Mouse (Mus musculus) limb, embryonic 14.5 days (tissue): ENCODE data around the gene Ttc27. TPM values are rescaled to one million over a fixed set of nuclear protein-coding genes. Genes with fewer than 3 reads are reported as not detected.
A peak's percentile ranks its signal among the peaks of the same experiment; 100 is the strongest.

Experiments
- ATAC-seq: fragments of 200-750 bp; cut with Nextera tagmentation; 2 replicates; pipeline ENCODE4 v1.8.0; 2017; ENCODE audit warnings: low read depth, moderate number of reproducible peaks, moderate TSS enrichment; ENCODE audit not compliant: low FRiP score
- DNase-seq: peaks from one replicate; pipeline ENCODE4 v3.0.0-alpha.2; 2015; ENCODE audit warnings: low spot score
- H3K27ac ChIP-seq: fragments of 300-500 bp; sonication (generic); replicated peaks from 2 replicates; pipeline ENCODE4 v1.5.1; 2014; ENCODE audit warnings: low read depth, mild to moderate bottlenecking, low read length, moderate library complexity, mixed read lengths
- H3K27me3 ChIP-seq: fragments of 300-500 bp; sonication (generic); 2 replicates; pipeline ENCODE4 v1.6.1; 2014; ENCODE audit warnings: low read length, mixed read lengths; ENCODE audit not compliant: control insufficient read depth, insufficient read depth
- H3K36me3 ChIP-seq: fragments of 300-500 bp; sonication (generic); 2 replicates; pipeline ENCODE4 v1.6.1; 2014; ENCODE audit warnings: mild to moderate bottlenecking, low read length, moderate library complexity, mixed read lengths; ENCODE audit not compliant: control insufficient read depth, insufficient read depth
- H3K4me1 ChIP-seq: fragments of 300-500 bp; sonication (generic); 2 replicates; pipeline ENCODE4 v1.6.1; 2014; ENCODE audit warnings: antibody characterized with exemption, low read length, mixed read lengths; ENCODE audit not compliant: control insufficient read depth, insufficient read depth
- H3K4me2 ChIP-seq: fragments of 300-500 bp; sonication (generic); replicated peaks from 2 replicates; pipeline ENCODE4 v1.6.1; 2014; ENCODE audit warnings: low read depth, mild to moderate bottlenecking, low read length, moderate library complexity; ENCODE audit not compliant: severe bottlenecking
- H3K4me3 ChIP-seq: fragments of 300-500 bp; sonication (generic); replicated peaks from 2 replicates; pipeline ENCODE4 v1.5.1; 2014; ENCODE audit warnings: low read length
- H3K9ac ChIP-seq: fragments of 300-500 bp; sonication (generic); 2 replicates; pipeline ENCODE4 v1.6.1; 2014; ENCODE audit warnings: mild to moderate bottlenecking, low read depth, low read length, moderate library complexity; ENCODE audit not compliant: severe bottlenecking
- H3K9me3 ChIP-seq: fragments of 300-500 bp; sonication (generic); 2 replicates; pipeline ENCODE4 v1.6.1; 2016; ENCODE audit warnings: low read length; ENCODE audit not compliant: control insufficient read depth
- POLR2A ChIP-seq: fragments of 200-500 bp; IDR thresholded peaks from 2 replicates; pipeline ENCODE4 v1.8.0; 2012; ENCODE audit warnings: inconsistent platforms, mild to moderate bottlenecking, moderate library complexity, borderline replicate concordance; ENCODE audit not compliant: insufficient read depth, insufficient read length; ENCODE audit errors: extremely low read depth
- WGBS: fragments of 180-500 bp; shearing (Covaris S2); extraction: QIAGEN DNeasy Blood & Tissue Kit; methylation state at CpG from one replicate; pipeline ENCODE4 v1.1.7; 2014; 5-methylcytosine and 5-hydroxymethylcytosine counted together
- polyA plus RNA-seq, 2 experiments: library from polyadenylated mRNA; depleted of rRNA in 1 of 2; stranded (reverse) in 1 of 2; unstranded in 1 of 2; fragments of >200 nt; fragmentation: Nextera tagmentation in 1 of 2; extraction: Ambion mirVana in 1 of 2; gene quantifications; 2 replicates each; pipeline versions ENCODE4 v1.2.1 to v1.2.3; 2012 to 2014

The Ttc27 gene
- 11.7 and 17.5 TPM in 2 replicates for polyA plus RNA-seq (2012; rRNA removed)
- polyA plus RNA-seq (2014; fragmentation: Nextera tagmentation; extraction: Ambion mirVana), result 23.3 and 24.4 TPM in 2 replicates

- Histone ChIP-seq H3K9ac (peak within 1 kb of the TSS; percentile 60), H3K27me3 (no peaks in the 10 kb centered on the region), H3K4me3 (peak within 1 kb of the TSS; percentile 63), H3K27ac (peak within 1 kb of the TSS; percentile 49), H3K4me2 (peak within 1 kb of the TSS; percentile 69), H3K4me1 (peaks cover 4% of the 10 kb centered on the region; the same call in 1 of the 2 replicates), H3K9me3 (no peaks in the 10 kb centered on the region), H3K36me3 (peaks cover 20% of the 10 kb centered on the region)
- ATAC-seq, result peak; percentile 94
- peak; percentile 99 for DNase-seq
- TF ChIP-seq POLR2A, result no peak
- under 1% methylated on average over 31 of the region's 31 CpGs for WGBS
Observed at GRCm38 (mm10) chr17:74717618-74718151, at the start of gene Ttc27. Gene Ttc27, plus strand, starts transcription at chr17:74717732.

GRCm38 (mm10) chr17:74668010-74668409, 49.5 kb upstream of the Ttc27 start:
- H3K9ac ChIP-seq, result no peak overlapping the region
- H3K27ac ChIP-seq, result no peak overlapping the region
- H3K27me3 ChIP-seq, result no peaks in the 10 kb centered on the region
- ATAC-seq (no peak), DNase-seq (no peak)
- H3K4me1 ChIP-seq, result no peaks in the 10 kb centered on the region
- no peak overlapping the region for H3K4me3 ChIP-seq
- 71% methylated on average over 1 of the region's 1 CpGs for WGBS
- peaks cover 78% of the 10 kb centered on the region for H3K36me3 ChIP-seq
- no peaks in the 10 kb centered on the region for H3K9me3 ChIP-seq
- TF ChIP-seq POLR2A, result no peak
- no peak overlapping the region for H3K4me2 ChIP-seq

- no peak for ATAC-seq
- no peaks in the 10 kb centered on the region for H3K4me1 ChIP-seq
- H3K4me3 ChIP-seq, result no peak overlapping the region
- no peak for DNase-seq
- TF ChIP-seq POLR2A, result no peak
- no peaks in the 10 kb centered on the region for H3K9me3 ChIP-seq
- no peak overlapping the region for H3K27ac ChIP-seq
- H3K36me3 ChIP-seq, result peaks cover 72% of the 10 kb centered on the region
- H3K4me2 ChIP-seq, result no peak overlapping the region
- H3K27me3 ChIP-seq, result no peaks in the 10 kb centered on the region
- no peak overlapping the region for H3K9ac ChIP-seq
- 91% methylated on average over 13 of the region's 13 CpGs for WGBS
Observed at GRCm38 (mm10) chr17:74670031-74670430, 47.5 kb upstream of the Ttc27 start.

DNA sequence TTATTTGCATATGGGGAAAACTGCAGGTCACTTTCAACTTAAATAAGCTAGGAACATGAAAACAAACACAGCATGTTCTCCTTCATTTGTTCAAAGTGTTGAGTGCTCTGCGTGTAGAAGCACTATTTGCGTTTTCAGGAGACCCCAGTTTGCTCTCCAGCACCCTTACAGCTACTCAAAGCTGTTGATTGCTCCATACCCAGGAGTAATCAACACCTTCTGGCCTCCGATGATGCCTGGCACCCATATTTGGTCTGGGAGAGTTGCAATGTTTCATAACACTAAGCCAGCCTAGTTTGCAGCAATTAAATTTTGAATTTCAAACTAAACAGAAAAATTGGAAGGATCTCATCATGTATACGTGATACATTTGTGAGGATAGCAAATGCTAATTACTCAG, 45.1 kb upstream of the Ttc27 start:
- no peak overlapping the region for H3K4me2 ChIP-seq
- H3K27ac ChIP-seq, result no peak overlapping the region
- no peak for TF ChIP-seq POLR2A
- no peak overlapping the region for H3K9ac ChIP-seq
- no peaks in the 10 kb centered on the region for H3K27me3 ChIP-seq
- WGBS, result 78% methylated on average over 4 of the region's 4 CpGs
- H3K4me3 ChIP-seq, result no peak overlapping the region
- H3K36me3 ChIP-seq, result peaks cover 77% of the 10 kb centered on the region
- H3K4me1 ChIP-seq, result no peaks in the 10 kb centered on the region
- ATAC-seq, result no peak
- no peak for DNase-seq
- no peaks in the 10 kb centered on the region for H3K9me3 ChIP-seq

- no peaks in the 10 kb centered on the region for H3K27me3 ChIP-seq
- TF ChIP-seq POLR2A, result no peak
- no peaks in the 10 kb centered on the region for H3K4me1 ChIP-seq
- no peak overlapping the region for H3K9ac ChIP-seq
- H3K9me3 ChIP-seq, result no peaks in the 10 kb centered on the region
- no peak overlapping the region for H3K27ac ChIP-seq
- ATAC-seq (no peak), DNase-seq (peak; percentile 84)
- peaks cover 77% of the 10 kb centered on the region for H3K36me3 ChIP-seq
- no peak overlapping the region for H3K4me2 ChIP-seq
- no peak overlapping the region for H3K4me3 ChIP-seq
Observed at GRCm38 (mm10) chr17:74673251-74673650, 44.3 kb upstream of the Ttc27 start.
